Mouse (Mus musculus) lung, embryonic 15.5 days (tissue): ENCODE measurements around the gene Ptbp3. TPM values are rescaled to one million over a fixed set of nuclear protein-coding genes. Genes with fewer than 3 reads are reported as not detected.

Experiments used
- ATAC-seq: fragments of 200-750 bp; cut with Nextera tagmentation; 2 replicates; pipeline ENCODE4 v1.8.0; 2017; ENCODE audit warnings: moderate number of reproducible peaks, borderline replicate concordance; ENCODE audit not compliant: low FRiP score, low TSS enrichment; ENCODE audit errors: extremely low read depth
- H3K27ac ChIP-seq: fragments of 300-500 bp; sonication (generic); 2 replicates; pipeline ENCODE4 v1.5.1; 2015; ENCODE audit warnings: moderate library complexity, mild to moderate bottlenecking, inconsistent platforms
- H3K27me3 ChIP-seq: fragments of 300-500 bp; sonication (generic); 2 replicates; pipeline ENCODE4 v1.6.1; 2015; ENCODE audit warnings: inconsistent platforms
- H3K36me3 ChIP-seq: fragments of 300-500 bp; sonication (generic); 2 replicates; pipeline ENCODE4 v1.6.1; 2015; ENCODE audit warnings: inconsistent platforms
- H3K4me1 ChIP-seq: fragments of 300-500 bp; sonication (generic); 2 replicates; pipeline ENCODE4 v1.6.1; 2015; ENCODE audit warnings: inconsistent platforms
- H3K4me2 ChIP-seq: fragments of 300-500 bp; sonication (generic); 2 replicates; pipeline ENCODE4 v1.6.1; 2015; ENCODE audit warnings: inconsistent platforms, mild to moderate bottlenecking, moderate library complexity
- H3K4me3 ChIP-seq: fragments of 300-500 bp; sonication (generic); 2 replicates; pipeline ENCODE4 v1.5.1; 2015; ENCODE audit warnings: mild to moderate bottlenecking, inconsistent platforms
- H3K9ac ChIP-seq: fragments of 300-500 bp; sonication (generic); 2 replicates; pipeline ENCODE4 v1.6.1; 2015; ENCODE audit warnings: inconsistent platforms
- H3K9me3 ChIP-seq: fragments of 300-500 bp; sonication (generic); 2 replicates; pipeline ENCODE4 v1.6.1; 2016; ENCODE audit warnings: inconsistent platforms
- WGBS: fragments of 180-500 bp; shearing (Covaris S2); methylation state at CpG from one replicate; pipeline ENCODE4 v1.1.7; 2015; 5-methylcytosine and 5-hydroxymethylcytosine counted together
- polyA plus RNA-seq: library from polyadenylated mRNA; unstranded; fragments of >200 nt; fragmentation: Nextera tagmentation; extraction: Ambion mirVana; gene quantifications from 2 replicates; pipeline ENCODE4 v1.2.1, GENCODE M21; 2015

The Ptbp3 gene
- polyA plus RNA-seq, 1 experiment from 2014 or later, result 54.2 TPM

- 0 out of 2 replicates have a peak, but pooled peaks have one; percentile 40 for ATAC-seq
- Histone ChIP-seq H3K4me2 (no peak overlapping the region), H3K9ac (no peak overlapping the region), H3K36me3 (no peaks in the 10 kb centered on the region), H3K4me1 (peaks cover 19% of the 10 kb centered on the region; the same call in 1 of the 2 replicates), H3K27ac (peak overlapping the region; percentile 80), H3K4me3 (no peak overlapping the region), H3K27me3 (no peaks in the 10 kb centered on the region), H3K9me3 (no peaks in the 10 kb centered on the region)
- 32% methylated on average over 5 of the region's 5 CpGs for WGBS
Observed at GRCm38 (mm10) chr4:59422025-59422783, 127.0 kb downstream of the Ptbp3 start.

Other genes with a start within 250 kb of the Ptbp3 start
- 7.8 and 8.0 TPM in 2 replicates for gene Susd1, start 110.7 kb downstream of the Ptbp3 start, polyA plus RNA-seq
- 20.7 and 22.8 TPM in 2 replicates for gene Hsdl2, start 32.2 kb upstream of the Ptbp3 start, polyA plus RNA-seq
- 25.0 and 25.1 TPM in 2 replicates for gene E130308A19Rik, start 76.8 kb upstream of the Ptbp3 start, polyA plus RNA-seq